Mouse (Mus musculus): ENCODE results near the gene Tfpt. TPM values are rescaled to one million over a fixed set of nuclear protein-coding genes. Genes with fewer than 3 reads are reported as not detected.
"Not testable (repeated sequence)": the region's sequence is repeated elsewhere in the genome, so short reads cannot be mapped to it uniquely, and the experiment has no call there.

Tfpt gene
- polyA plus RNA-seq, 1 experiment from 2014 or later, result 19.1 TPM

DNA sequence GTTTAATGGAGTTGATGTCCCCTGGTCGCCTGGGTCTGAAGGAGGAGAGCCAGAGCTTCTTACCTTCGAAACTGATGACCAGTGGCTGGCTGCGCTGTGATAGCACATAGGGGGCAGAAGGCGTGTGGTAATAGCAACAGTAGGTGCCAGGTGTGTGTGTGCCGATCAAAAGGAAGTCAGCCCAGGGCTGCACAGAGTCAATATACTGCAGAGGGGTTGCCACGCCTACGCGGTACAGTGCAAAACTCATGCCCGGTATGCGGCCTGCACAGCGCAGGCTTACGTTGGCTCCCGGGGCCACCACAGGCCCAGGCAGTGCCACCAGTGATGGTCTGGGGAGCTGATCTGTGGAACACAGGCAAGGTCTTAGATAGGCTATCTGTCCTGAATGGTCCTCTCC lies 18.7 kb downstream of the Tfpt start:
- Histone ChIP-seq H3K27me3 (replicated peaks; ENCODE audit: control insufficient read depth, insufficient read depth, low read length) (no peaks in the 10 kb centered on the region), H3K4me2 (ENCODE audit: low read length) (no peak overlapping the region), H3K4me3 (ENCODE audit: low read depth, low read length) (no peak overlapping the region), H3K9me3 (ENCODE audit: control insufficient read depth, low read length) (0 out of 2 replicates have a peak, but pooled peaks cover under 1% of the 10 kb centered on the region), H3K27ac (ENCODE audit: low read depth) (no peak overlapping the region), H3K36me3 (ENCODE audit: control insufficient read depth, insufficient read depth, low read length) (no peaks in the 10 kb centered on the region), H3K9ac (ENCODE audit: low read length) (no peak overlapping the region), H3K4me1 (replicated peaks; ENCODE audit: control insufficient read depth, insufficient read depth, low read length) (0 out of 2 replicates have a peak, but pooled peaks cover 2% of the 10 kb centered on the region)
- ATAC-seq (replicated peaks; ENCODE audit: low FRiP score, low TSS enrichment, low read depth) (no peak), DNase-seq (ENCODE audit: low spot score) (no peak)
- 88% methylated on average over 13 of the region's 13 CpGs for WGBS

GRCm38 (mm10) chr7:3610437-3610836 lies 19.3 kb downstream of the Tfpt start:
- WGBS, result 76% methylated on average over 3 of the region's 3 CpGs
- no peak for DNase-seq (ENCODE audit: low spot score)
- H3K4me3 ChIP-seq (ENCODE audit: low read depth, low read length), result no peak overlapping the region
- no peaks in the 10 kb centered on the region for H3K36me3 ChIP-seq (ENCODE audit: control insufficient read depth, insufficient read depth, low read length)
- H3K4me2 ChIP-seq (ENCODE audit: low read length), result no peak overlapping the region
- ATAC-seq (replicated peaks; ENCODE audit: low FRiP score, low TSS enrichment, low read depth), result no peak
- H3K4me1 ChIP-seq (replicated peaks; ENCODE audit: control insufficient read depth, insufficient read depth, low read length), result 0 out of 2 replicates have a peak, but pooled peaks cover 2% of the 10 kb centered on the region
- no peaks in the 10 kb centered on the region for H3K27me3 ChIP-seq (replicated peaks; ENCODE audit: control insufficient read depth, insufficient read depth, low read length)
- H3K9me3 ChIP-seq (ENCODE audit: control insufficient read depth, low read length), result 0 out of 2 replicates have a peak, but pooled peaks cover 2% of the 10 kb centered on the region
- H3K9ac ChIP-seq (ENCODE audit: low read length), result no peak overlapping the region
- H3K27ac ChIP-seq (ENCODE audit: low read depth), result no peak overlapping the region

DNA sequence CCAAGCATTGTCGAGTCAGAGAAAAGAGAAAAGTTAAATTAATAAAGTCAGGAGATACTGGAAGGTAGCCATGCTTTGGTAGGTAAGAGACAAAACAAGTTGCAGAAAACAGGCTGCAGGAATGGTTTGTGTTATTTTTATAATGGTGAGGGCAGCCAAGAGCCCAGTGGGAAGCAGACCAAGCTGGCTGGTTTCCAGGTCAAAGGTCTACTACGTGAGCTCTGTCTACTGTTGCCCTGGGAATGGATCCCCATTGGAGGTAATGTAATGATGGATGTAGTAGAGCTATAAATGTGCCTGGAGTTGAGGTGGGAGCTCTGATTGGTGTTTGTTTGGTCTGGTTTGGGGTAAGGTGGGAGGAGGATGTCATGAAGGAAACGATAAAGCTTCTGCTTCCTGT lies 20.6 kb downstream of the Tfpt start:
- no peak for DNase-seq (ENCODE audit: low spot score)
- H3K4me3 ChIP-seq (ENCODE audit: low read depth, low read length), result no peak overlapping the region
- no peak overlapping the region for H3K9ac ChIP-seq (ENCODE audit: low read length)
- H3K27ac ChIP-seq (ENCODE audit: low read depth), result no peak overlapping the region
- H3K36me3 ChIP-seq (ENCODE audit: control insufficient read depth, insufficient read depth, low read length), result no peaks in the 10 kb centered on the region
- no peak overlapping the region for H3K4me2 ChIP-seq (ENCODE audit: low read length)
- 0 out of 2 replicates have a peak, but pooled peaks cover 2% of the 10 kb centered on the region for H3K9me3 ChIP-seq (ENCODE audit: control insufficient read depth, low read length)
- H3K4me1 ChIP-seq (replicated peaks; ENCODE audit: control insufficient read depth, insufficient read depth, low read length), result 0 out of 2 replicates have a peak, but pooled peaks cover 2% of the 10 kb centered on the region
- ATAC-seq (replicated peaks; ENCODE audit: low FRiP score, low TSS enrichment, low read depth), result no peak
- WGBS, result 54% methylated on average over 3 of the region's 3 CpGs
- no peaks in the 10 kb centered on the region for H3K27me3 ChIP-seq (replicated peaks; ENCODE audit: control insufficient read depth, insufficient read depth, low read length)

DNA sequence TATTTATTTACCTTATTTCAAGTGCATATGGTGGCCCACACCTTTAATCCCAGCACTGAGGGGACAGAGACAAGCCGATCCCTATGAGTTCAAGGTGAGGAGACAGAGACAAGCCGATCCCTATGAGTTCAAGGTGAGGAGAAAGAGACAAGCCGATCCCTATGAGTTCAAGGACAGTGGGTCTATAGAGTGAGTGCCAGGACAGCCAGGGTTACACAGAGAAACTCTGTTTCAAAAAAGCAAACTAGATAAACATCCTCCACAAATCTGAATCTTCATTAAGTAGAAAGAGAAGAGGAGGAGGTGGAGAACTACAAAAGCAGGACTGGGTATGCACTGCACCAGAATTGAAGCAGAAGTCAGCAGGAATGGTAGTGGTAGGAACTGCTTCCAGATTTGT lies 21.1 kb downstream of the Tfpt start:
- WGBS, result 96% methylated on average over 3 of the region's 3 CpGs
- Histone ChIP-seq H3K4me1 (replicated peaks; ENCODE audit: control insufficient read depth, insufficient read depth, low read length) (0 out of 2 replicates have a peak, but pooled peaks cover 2% of the 10 kb centered on the region), H3K4me2 (ENCODE audit: low read length) (no peak overlapping the region), H3K27me3 (replicated peaks; ENCODE audit: control insufficient read depth, insufficient read depth, low read length) (no peaks in the 10 kb centered on the region), H3K9me3 (ENCODE audit: control insufficient read depth, low read length) (0 out of 2 replicates have a peak, but pooled peaks cover 2% of the 10 kb centered on the region), H3K4me3 (ENCODE audit: low read depth, low read length) (no peak overlapping the region), H3K9ac (ENCODE audit: low read length) (no peak overlapping the region), H3K36me3 (ENCODE audit: control insufficient read depth, insufficient read depth, low read length) (no peaks in the 10 kb centered on the region), H3K27ac (ENCODE audit: low read depth) (no peak overlapping the region)
- no peak for DNase-seq (ENCODE audit: low spot score)
- ATAC-seq (replicated peaks; ENCODE audit: low FRiP score, low TSS enrichment, low read depth), result no peak

DNA sequence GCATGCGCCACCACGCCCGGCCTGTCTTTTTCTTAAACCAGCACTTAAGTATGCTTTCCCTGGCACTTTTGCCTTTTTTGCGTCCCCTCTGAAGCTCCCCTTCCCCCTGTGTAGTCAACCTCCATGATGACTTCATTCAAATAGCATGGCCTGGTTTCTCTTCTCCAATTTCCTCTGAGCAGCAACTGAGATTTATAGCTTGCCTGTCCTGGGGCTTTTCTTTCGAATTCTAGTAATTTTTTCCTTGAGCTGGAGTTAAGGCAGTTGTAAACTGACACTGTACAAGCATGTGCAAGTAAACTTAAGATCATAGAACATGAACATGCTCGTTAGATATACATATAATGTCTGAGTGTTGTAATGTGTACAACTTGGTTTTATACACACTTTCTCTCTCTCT lies 22.3 kb downstream of the Tfpt start:
- Histone ChIP-seq H3K4me3 (ENCODE audit: low read depth, low read length) (no peak overlapping the region), H3K4me1 (replicated peaks; ENCODE audit: control insufficient read depth, insufficient read depth, low read length) (0 out of 2 replicates have a peak, but pooled peaks cover 2% of the 10 kb centered on the region), H3K4me2 (ENCODE audit: low read length) (no peak overlapping the region), H3K36me3 (ENCODE audit: control insufficient read depth, insufficient read depth, low read length) (no peaks in the 10 kb centered on the region), H3K9ac (ENCODE audit: low read length) (no peak overlapping the region), H3K9me3 (ENCODE audit: control insufficient read depth, low read length) (0 out of 2 replicates have a peak, but pooled peaks cover 2% of the 10 kb centered on the region), H3K27me3 (replicated peaks; ENCODE audit: control insufficient read depth, insufficient read depth, low read length) (no peaks in the 10 kb centered on the region), H3K27ac (ENCODE audit: low read depth) (no peak overlapping the region)
- DNase-seq (ENCODE audit: low spot score) (no peak), ATAC-seq (replicated peaks; ENCODE audit: low FRiP score, low TSS enrichment, low read depth) (no peak)
- WGBS, result 74% methylated on average over 6 of the region's 6 CpGs

- Histone ChIP-seq H3K4me2 (ENCODE audit: low read length) (no peak overlapping the region), H3K4me1 (replicated peaks; ENCODE audit: control insufficient read depth, insufficient read depth, low read length) (0 out of 2 replicates have a peak, but pooled peaks cover 2% of the 10 kb centered on the region), H3K9me3 (ENCODE audit: control insufficient read depth, low read length) (0 out of 2 replicates have a peak, but pooled peaks cover 2% of the 10 kb centered on the region), H3K9ac (ENCODE audit: low read length) (no peak overlapping the region), H3K36me3 (ENCODE audit: control insufficient read depth, insufficient read depth, low read length) (no peaks in the 10 kb centered on the region), H3K27me3 (replicated peaks; ENCODE audit: control insufficient read depth, insufficient read depth, low read length) (no peaks in the 10 kb centered on the region), H3K4me3 (ENCODE audit: low read depth, low read length) (no peak overlapping the region), H3K27ac (ENCODE audit: low read depth) (no peak overlapping the region)
- WGBS, result 19% methylated on average over 2 of the region's 2 CpGs
- peak; percentile 76; the same call in 1 of the 2 replicates for ATAC-seq (replicated peaks; ENCODE audit: low FRiP score, low TSS enrichment, low read depth)
- DNase-seq (ENCODE audit: low spot score), result no peak
Observed at GRCm38 (mm10) chr7:3606798-3607197, 22.9 kb downstream of the Tfpt start.

- Histone ChIP-seq H3K9me3 (ENCODE audit: control insufficient read depth, low read length) (0 out of 2 replicates have a peak, but pooled peaks cover 2% of the 10 kb centered on the region), H3K36me3 (ENCODE audit: control insufficient read depth, insufficient read depth, low read length) (no peaks in the 10 kb centered on the region), H3K27ac (ENCODE audit: low read depth) (no peak overlapping the region), H3K4me3 (ENCODE audit: low read depth, low read length) (no peak overlapping the region), H3K27me3 (replicated peaks; ENCODE audit: control insufficient read depth, insufficient read depth, low read length) (no peaks in the 10 kb centered on the region), H3K9ac (ENCODE audit: low read length) (no peak overlapping the region), H3K4me1 (replicated peaks; ENCODE audit: control insufficient read depth, insufficient read depth, low read length) (no peaks in the 10 kb centered on the region), H3K4me2 (ENCODE audit: low read length) (no peak overlapping the region)
- WGBS, result 15% methylated on average over 4 of the region's 4 CpGs
- no peak; the same call in 1 of the 2 replicates for ATAC-seq (replicated peaks; ENCODE audit: low FRiP score, low TSS enrichment, low read depth)
- peak; percentile 73 for DNase-seq (ENCODE audit: low spot score)
Observed at GRCm38 (mm10) chr7:3601119-3601518, 28.6 kb downstream of the Tfpt start.

GRCm38 (mm10) chr7:3597755-3598154 lies 32.0 kb downstream of the Tfpt start:
- H3K9me3 ChIP-seq (ENCODE audit: control insufficient read depth, low read length); H3K27me3 ChIP-seq (replicated peaks; ENCODE audit: control insufficient read depth, insufficient read depth, low read length); H3K4me2 ChIP-seq (ENCODE audit: low read length); H3K27ac ChIP-seq (ENCODE audit: low read depth); ATAC-seq (replicated peaks; ENCODE audit: low FRiP score, low TSS enrichment, low read depth); H3K9ac ChIP-seq (ENCODE audit: low read length); H3K4me3 ChIP-seq (ENCODE audit: low read depth, low read length); H3K4me1 ChIP-seq (replicated peaks; ENCODE audit: control insufficient read depth, insufficient read depth, low read length); H3K36me3 ChIP-seq (ENCODE audit: control insufficient read depth, insufficient read depth, low read length); DNase-seq (ENCODE audit: low spot score): not testable (repeated sequence)
- WGBS, result 58% methylated on average over 1 of the region's 1 CpGs

DNA sequence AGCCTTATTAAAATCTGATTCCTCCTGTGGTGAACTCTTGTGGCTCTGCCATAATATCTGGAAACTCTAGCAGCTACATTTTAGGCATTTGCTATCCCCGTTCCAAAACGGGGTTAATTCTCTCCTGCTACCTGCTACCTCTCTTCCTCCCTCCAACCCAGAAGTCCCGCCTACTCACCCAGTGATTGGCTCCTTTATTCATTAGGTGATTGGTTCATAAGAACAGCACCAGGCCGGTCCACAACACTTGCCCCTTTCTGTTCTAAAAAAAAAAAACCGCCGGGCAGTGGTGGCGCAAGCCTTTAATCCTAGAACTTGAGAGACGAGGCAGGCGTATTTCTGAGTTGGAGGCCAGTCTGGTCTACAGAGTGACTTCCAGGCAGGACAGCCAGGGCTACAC lies 34.6 kb downstream of the Tfpt start:
- Histone ChIP-seq H3K4me2 (ENCODE audit: low read length) (no peak overlapping the region), H3K27me3 (replicated peaks; ENCODE audit: control insufficient read depth, insufficient read depth, low read length) (no peaks in the 10 kb centered on the region), H3K36me3 (ENCODE audit: control insufficient read depth, insufficient read depth, low read length) (no peaks in the 10 kb centered on the region), H3K4me1 (replicated peaks; ENCODE audit: control insufficient read depth, insufficient read depth, low read length) (no peaks in the 10 kb centered on the region), H3K9ac (ENCODE audit: low read length) (no peak overlapping the region), H3K9me3 (ENCODE audit: control insufficient read depth, low read length) (no peaks in the 10 kb centered on the region), H3K27ac (ENCODE audit: low read depth) (no peak overlapping the region), H3K4me3 (ENCODE audit: low read depth, low read length) (no peak overlapping the region)
- 15% methylated on average over 9 of the region's 9 CpGs for whole genome bisulfite sequencing
- DNase-seq (ENCODE audit: low spot score) (no peak), ATAC-seq (replicated peaks; ENCODE audit: low FRiP score, low TSS enrichment, low read depth) (no peak)

Measured in intestine, embryonic 14.5 days (tissue).